Mouse (Mus musculus) small intestine, adult 2 months (tissue): ENCODE measurements at regions not wholly inside any gene's neighbourhood (a gene's known extent, or its start where the extent isn't known, plus 50 kb on each side); places are given as distances from the start of the nearest gene placed in this dataset.

ENCODE experiments used
- H3K27ac ChIP-seq: fragments of 200-500 bp; 2 replicates; pipeline ENCODE4 v1.5.1; 2012; ENCODE audit warnings: low read depth, low read length, control low read depth, inconsistent platforms; ENCODE audit not compliant: insufficient read depth
- H3K27me3 ChIP-seq: fragments of 200-500 bp; 2 replicates; pipeline ENCODE4 v1.6.1; 2012; ENCODE audit warnings: mild to moderate bottlenecking, moderate library complexity, low read length, inconsistent platforms; ENCODE audit not compliant: control insufficient read depth, insufficient read depth
- H3K36me3 ChIP-seq: fragments of 200-500 bp; 2 replicates; pipeline ENCODE4 v1.6.1; 2012; ENCODE audit warnings: mild to moderate bottlenecking, low read length, control low read depth, inconsistent platforms; ENCODE audit not compliant: control insufficient read depth, insufficient read depth
- H3K4me1 ChIP-seq: fragments of 200-500 bp; 2 replicates; pipeline ENCODE4 v1.6.1; 2012; ENCODE audit warnings: low read length, inconsistent platforms, mixed read lengths; ENCODE audit not compliant: control insufficient read depth, insufficient read depth, insufficient read length
- H3K4me3 ChIP-seq: fragments of 200-500 bp; 2 replicates; pipeline ENCODE4 v1.5.1; 2012; ENCODE audit warnings: low read depth, mild to moderate bottlenecking, control low read depth, inconsistent platforms, low read length, moderate library complexity
- CTCF ChIP-seq: fragments of 200-500 bp; IDR thresholded peaks from 2 replicates; pipeline ENCODE4 v1.5.1; 2012; ENCODE audit warnings: low read depth, mild to moderate bottlenecking, control low read depth, inconsistent platforms, low read length, moderate library complexity, mixed read lengths; ENCODE audit not compliant: insufficient replicate concordance, insufficient read length; ENCODE audit errors: extremely low read depth
- POLR2A ChIP-seq: fragments of 200-500 bp; IDR thresholded peaks from 2 replicates; pipeline ENCODE4 v1.6.1; 2012; ENCODE audit warnings: low read depth, mild to moderate bottlenecking, control low read depth, inconsistent platforms, low read length, moderate library complexity
- WGBS: fragments of 180-500 bp; shearing (Covaris S2); methylation state at CpG from one replicate; pipeline ENCODE4 v1.1.7; 2018; 5-methylcytosine and 5-hydroxymethylcytosine counted together

- no peaks in the 10 kb centered on the region for H3K36me3 ChIP-seq
- 50% methylated on average over 5 of the region's 5 CpGs for WGBS
- no peak overlapping the region for H3K27ac ChIP-seq
- H3K4me1 ChIP-seq, result no peaks in the 10 kb centered on the region
- H3K4me3 ChIP-seq, result no peak overlapping the region
- H3K27me3 ChIP-seq, result no peaks in the 10 kb centered on the region
- TF ChIP-seq CTCF (no peak), POLR2A (no peak)
Observed at GRCm38 (mm10) chr4:110038696-110039095, 60.8 kb downstream of the Dmrta2 start.

- Histone ChIP-seq H3K27ac (no peak overlapping the region), H3K27me3 (no peaks in the 10 kb centered on the region), H3K36me3 (no peaks in the 10 kb centered on the region), H3K4me3 (no peak overlapping the region), H3K4me1 (no peaks in the 10 kb centered on the region)
- 73% methylated on average over 17 of the region's 17 CpGs for WGBS
- TF ChIP-seq CTCF (no peak), POLR2A (no peak)
Observed at GRCm38 (mm10) chr4:110044851-110045618, 67.2 kb downstream of the Dmrta2 start.

- Histone ChIP-seq H3K27me3 (no peaks in the 10 kb centered on the region), H3K4me3 (no peak overlapping the region), H3K4me1 (peaks cover under 1% of the 10 kb centered on the region), H3K27ac (no peak overlapping the region), H3K36me3 (no peaks in the 10 kb centered on the region)
- WGBS, result 77% methylated on average over 12 of the region's 12 CpGs
- TF ChIP-seq CTCF (no peak), POLR2A (no peak)
Observed at GRCm38 (mm10) chr4:110045651-110046269, 67.9 kb downstream of the Dmrta2 start.

GRCm38 (mm10) chr4:110046270-110046651 lies 68.4 kb downstream of the Dmrta2 start:
- H3K4me1 ChIP-seq, result peaks cover 6% of the 10 kb centered on the region
- 87% methylated on average over 11 of the region's 11 CpGs for WGBS
- H3K27me3 ChIP-seq, result peaks cover 2% of the 10 kb centered on the region; the same call in 1 of the 2 replicates
- H3K4me3 ChIP-seq, result no peak overlapping the region
- H3K36me3 ChIP-seq, result no peaks in the 10 kb centered on the region
- H3K27ac ChIP-seq, result no peak overlapping the region
- TF ChIP-seq CTCF (no peak), POLR2A (no peak)

- Histone ChIP-seq H3K27me3 (peaks cover 2% of the 10 kb centered on the region; the same call in 1 of the 2 replicates), H3K36me3 (no peaks in the 10 kb centered on the region), H3K4me1 (peaks cover 6% of the 10 kb centered on the region), H3K27ac (no peak overlapping the region), H3K4me3 (peak overlapping the region; percentile 46)
- 8% methylated on average over 40 of the region's 40 CpGs for WGBS
- no peak for TF ChIP-seq POLR2A
- TF ChIP-seq CTCF, result peak; percentile 51; the same call in 1 of the 2 replicates
Observed at GRCm38 (mm10) chr4:110050393-110051280, 72.8 kb downstream of the Dmrta2 start.

- TF ChIP-seq POLR2A (no peak), CTCF (no peak)
- Histone ChIP-seq H3K4me3 (peak overlapping the region; percentile 46), H3K27me3 (peaks cover 2% of the 10 kb centered on the region; the same call in 1 of the 2 replicates), H3K27ac (no peak overlapping the region), H3K4me1 (peaks cover 6% of the 10 kb centered on the region), H3K36me3 (no peaks in the 10 kb centered on the region)
- 16% methylated on average over 12 of the region's 12 CpGs for WGBS
Observed at GRCm38 (mm10) chr4:110051281-110051665, 73.4 kb downstream of the Dmrta2 start.

GRCm38 (mm10) chr4:110051872-110052271 lies 74.0 kb downstream of the Dmrta2 start:
- H3K27ac ChIP-seq, result no peak overlapping the region
- peaks cover 6% of the 10 kb centered on the region for H3K4me1 ChIP-seq
- whole genome bisulfite sequencing, result 32% methylated on average over 10 of the region's 10 CpGs
- no peaks in the 10 kb centered on the region for H3K36me3 ChIP-seq
- H3K4me3 ChIP-seq, result no peak overlapping the region
- H3K27me3 ChIP-seq, result peaks cover 2% of the 10 kb centered on the region; the same call in 1 of the 2 replicates
- TF ChIP-seq CTCF, result no peak
- no peak for TF ChIP-seq POLR2A
